Mouse (Mus musculus) brain, embryonic 18.5 days (tissue): Measurements from ENCODE around the gene Tdgf1.

ENCODE experiments used
- DNase-seq: peaks from one replicate; pipeline ENCODE4 v3.0.0-alpha.2; 2012; ENCODE audit warnings: low read depth, low spot score

The Tdgf1 gene

GRCm38 (mm10) chr9:110953550-110954461, 7.8 kb upstream of the Tdgf1 start:
- peak; percentile 57 for DNase-seq

DNA sequence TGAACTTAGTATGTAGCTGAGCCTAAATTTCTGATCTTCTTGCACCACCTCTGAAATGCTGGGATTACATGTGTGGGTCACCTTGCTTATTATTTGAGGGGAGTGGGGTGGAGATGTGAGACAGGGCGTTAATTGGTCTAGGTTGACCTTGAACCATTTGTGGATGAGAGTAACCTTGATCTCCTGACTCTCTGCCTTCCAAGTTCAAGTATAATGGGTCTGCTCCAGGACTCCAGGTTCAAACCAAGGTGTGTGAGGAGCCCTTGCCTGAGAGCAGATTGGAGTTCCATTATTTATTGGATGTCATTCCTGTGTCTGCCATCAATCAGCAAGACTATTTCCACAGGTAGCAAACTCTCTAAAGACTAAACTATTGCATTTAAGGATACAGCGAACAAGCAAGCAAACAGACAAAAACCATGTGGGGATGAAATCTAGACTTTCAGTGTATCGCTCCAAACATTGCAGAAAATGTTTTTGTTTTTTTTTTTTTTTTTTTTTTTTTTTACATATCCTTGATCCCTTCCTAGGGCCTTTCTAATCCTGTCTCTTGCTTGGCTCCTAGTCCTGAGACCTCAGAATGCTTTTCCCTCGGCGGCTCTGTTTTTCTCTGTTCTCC, 7.1 kb upstream of the Tdgf1 start:
- no peak for DNase-seq

DNA sequence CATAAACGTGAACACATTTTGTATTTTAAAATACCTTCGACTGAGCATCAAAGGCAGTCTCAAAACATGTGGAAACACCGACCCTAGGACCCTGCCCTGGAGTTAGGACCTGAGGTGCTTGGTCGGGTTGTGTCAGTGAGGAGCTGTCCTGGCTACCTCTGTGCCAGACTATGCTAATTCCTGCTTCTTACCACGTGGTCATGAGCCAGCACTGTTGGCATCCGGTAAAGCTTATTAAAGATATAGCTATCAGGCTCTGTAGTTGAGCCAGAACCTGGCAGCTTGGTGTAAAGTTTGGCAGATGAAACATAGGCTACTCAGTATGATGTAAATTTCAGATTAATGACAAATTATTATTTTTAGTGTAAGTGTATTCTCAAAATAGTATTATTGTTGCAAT, 6.4 kb upstream of the Tdgf1 start:
- DNase-seq, result no peak

GRCm38 (mm10) chr9:110951866-110952265, 5.9 kb upstream of the Tdgf1 start:
- no peak for DNase-seq

DNA sequence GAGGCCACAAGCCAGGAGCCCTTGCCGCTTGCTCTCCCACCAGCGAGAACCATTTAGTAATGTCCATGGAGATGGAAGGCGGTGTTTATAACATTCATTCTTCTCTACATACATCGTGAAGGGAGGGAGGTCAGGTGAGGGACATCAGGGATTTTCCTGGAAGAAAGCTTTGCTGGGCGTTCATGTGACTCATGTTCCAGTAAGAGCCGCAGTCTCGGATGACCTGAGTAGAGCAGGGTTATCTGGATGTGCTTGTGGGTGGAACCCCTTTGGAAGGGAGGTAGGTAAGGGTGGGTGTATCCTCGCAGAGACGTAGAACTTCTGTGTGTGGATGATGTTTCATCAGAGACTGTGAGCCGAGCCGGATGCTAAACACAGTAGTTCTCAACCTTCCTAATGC, 5.4 kb upstream of the Tdgf1 start, which contains the start of gene Lrrc2:
Gene Lrrc2 (plus strand): TSS at position 149 of the 400 bp plus-strand sequence.
- DNase-seq, result no peak

DNA sequence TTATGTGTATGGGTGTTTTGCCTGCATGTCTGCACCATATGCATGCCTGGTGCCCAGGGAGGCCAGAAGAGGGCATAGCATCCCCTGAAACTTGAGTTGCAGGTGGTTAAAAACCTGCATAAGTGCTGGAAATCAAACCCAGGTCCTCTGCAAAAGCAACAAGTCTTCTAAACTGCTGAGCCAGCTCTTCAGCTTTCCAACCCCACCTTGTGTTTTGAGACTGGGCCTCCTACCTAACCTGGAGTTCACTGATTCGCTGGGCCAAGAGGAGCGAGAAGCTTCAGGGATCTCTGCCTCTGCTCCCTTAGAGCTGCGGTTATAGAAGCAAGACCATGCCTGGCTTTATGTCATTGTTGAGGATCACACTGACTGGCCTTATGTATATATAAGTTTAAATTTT, 4.2 kb upstream of the Tdgf1 start:
- no peak for DNase-seq

DNA sequence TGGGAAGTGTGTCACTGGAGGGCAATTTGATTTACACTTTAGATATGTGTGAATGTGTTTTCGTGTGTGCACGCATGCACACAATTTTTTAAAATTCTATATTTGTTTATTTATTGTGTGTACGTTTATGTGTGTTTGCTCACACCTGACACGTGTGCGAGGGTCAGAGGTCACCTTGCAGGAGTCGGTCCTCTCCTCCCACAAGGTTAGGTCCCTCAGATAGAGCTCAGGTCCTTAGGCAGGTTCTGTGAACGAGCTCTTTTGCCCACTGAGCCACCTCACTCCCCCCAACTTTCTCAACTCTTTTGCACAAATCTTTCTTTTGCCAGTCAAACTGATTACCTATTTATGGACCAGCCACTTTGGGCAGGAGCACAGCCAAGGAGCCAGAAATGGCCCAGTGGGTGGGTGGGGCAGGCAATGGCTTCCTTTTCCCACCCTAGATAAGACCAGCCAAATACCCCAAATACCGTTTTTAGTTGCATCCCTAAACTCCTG, 2.9 kb upstream of the Tdgf1 start:
- no peak for DNase-seq

GRCm38 (mm10) chr9:110947900-110948299, 1.9 kb upstream of the Tdgf1 start:
- no peak for DNase-seq

- DNase-seq, result no peak
These were observed 1.3 kb upstream of the Tdgf1 start for GRCm38 (mm10) chr9:110947261-110947661.

DNA sequence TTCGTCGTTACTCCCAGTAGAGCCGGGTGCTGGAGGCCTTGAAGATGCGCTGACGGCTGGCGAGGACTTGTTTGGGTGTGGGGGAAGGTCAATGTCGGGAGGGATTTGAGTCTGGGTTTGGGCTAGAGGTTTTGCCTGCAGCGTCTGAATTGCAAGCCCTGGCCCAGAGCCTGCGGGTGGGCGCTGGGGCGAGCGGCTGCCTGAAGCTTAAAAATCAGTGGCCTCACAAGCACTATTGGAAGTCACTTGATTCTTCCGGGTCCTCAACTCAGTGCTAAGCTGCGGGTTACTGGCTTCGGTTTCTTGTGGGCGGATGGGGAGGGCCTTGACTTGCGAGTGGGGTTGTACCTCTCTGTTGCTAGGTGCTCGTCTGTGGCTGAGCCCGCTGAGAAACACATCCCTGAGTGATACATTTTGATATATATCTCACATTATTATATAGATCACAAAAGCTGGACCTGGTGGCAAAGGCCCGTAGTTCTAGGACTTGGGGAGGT, 638 bp upstream of the Tdgf1 start:
- no peak for DNase-seq

DNA sequence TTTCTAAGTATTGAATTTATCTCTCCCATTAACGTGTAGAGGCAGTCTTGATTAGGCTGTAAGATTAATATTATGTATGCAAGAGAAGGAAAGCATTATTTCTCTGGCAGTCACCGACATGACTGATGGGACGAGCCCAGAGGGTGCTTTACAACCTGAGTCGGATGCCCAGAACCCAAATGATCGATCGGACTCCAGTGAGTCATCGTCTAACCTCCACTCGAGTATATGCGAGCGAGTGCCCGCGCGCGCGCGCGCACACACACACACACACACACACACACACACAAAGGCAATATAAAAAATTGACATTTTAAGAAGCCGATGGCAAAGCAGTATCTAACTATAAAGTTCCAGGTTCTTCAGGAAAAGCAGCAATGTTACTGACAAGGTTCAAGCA, 615 bp downstream of the Tdgf1 start:
- no peak for DNase-seq

DNA sequence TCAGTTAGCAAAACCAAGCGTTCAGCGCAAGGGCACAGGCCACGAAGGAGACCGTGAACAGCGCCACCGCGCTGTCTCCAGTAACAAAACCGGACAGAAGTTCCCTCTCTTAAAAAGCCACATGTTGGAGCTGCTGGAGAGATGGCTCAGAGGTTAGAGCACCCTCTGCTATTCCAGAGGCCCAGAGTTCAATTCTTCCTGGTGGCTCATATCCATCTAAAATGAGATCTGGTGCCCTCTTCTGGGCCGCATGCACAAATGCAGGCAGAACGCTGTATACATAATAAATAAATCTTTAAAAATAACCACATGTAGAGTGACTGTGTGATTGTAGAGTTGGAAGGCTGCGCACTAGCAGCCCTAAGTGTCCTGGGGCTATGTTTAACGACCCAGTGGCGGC, 1.7 kb downstream of the Tdgf1 start:
- DNase-seq, result no peak

DNA sequence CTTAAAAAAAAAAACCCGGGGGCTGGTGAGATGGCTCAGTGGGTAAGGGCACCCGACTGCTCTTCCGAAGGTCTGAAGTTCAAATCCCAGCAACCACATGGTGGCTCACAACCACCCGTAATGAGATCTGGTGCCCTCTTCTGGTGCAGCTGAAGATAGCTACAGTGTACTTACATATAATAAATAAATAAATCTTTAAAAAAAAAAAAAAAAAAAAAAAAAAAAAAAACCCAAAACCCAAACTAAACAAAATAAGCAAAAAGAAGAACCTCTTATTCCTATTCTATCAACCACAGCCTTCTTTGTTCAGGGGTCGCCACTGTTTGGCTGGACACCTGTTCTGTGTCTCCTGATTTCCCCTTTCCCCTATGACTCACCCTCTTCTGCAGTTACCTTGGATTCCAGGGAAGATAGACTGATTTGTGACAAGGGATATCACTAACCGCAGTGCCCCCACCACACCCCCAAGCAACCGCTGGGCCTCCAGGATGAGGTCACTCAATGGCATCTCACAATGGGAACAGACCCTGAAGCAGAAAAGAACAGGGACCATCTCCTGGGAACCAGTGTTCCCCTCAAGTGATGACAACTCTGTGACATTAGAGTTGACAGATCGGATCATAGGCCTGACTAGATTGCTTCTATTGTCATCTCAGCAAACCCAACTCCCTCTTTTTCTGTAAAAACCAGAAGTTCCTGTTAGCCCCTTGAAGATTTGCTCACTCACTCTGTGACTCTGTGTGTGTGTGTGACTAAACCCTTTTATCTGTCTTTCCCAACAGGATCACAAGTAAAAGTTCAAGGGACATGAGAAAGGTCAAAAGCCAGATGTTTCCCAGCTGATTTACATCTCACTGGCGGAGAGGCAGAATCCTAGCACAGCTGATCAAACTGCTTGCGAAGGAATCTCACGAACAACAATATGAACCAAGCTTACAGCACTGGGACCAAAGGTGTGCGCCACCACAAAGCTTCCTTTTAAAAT, 8.2 kb downstream of the Tdgf1 start:
- no peak for DNase-seq

GRCm38 (mm10) chr9:110935941-110936340, 10.0 kb downstream of the Tdgf1 start:
- DNase-seq, result no peak

- DNase-seq, result no peak
These were observed 12.0 kb downstream of the Tdgf1 start for GRCm38 (mm10) chr9:110933850-110934437.

DNA sequence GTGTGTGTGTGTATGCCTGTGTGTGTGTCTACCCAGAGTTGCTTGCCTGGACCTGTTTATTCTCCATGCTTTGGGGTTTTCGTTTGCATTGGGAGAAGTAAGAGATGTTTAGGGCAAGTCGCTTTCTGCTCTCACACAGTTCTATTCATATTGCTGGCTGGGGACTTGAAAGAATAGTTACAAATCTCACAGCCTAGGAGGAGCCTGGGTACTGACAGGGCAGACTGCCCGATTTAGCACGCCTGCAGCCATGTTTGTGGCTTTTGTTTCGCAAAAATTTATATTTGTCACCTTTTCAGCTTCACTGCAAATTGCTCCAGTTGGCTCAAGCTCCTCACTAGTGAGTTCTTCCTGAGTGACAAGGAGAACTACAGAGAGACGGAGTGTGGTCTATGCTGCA, 14.4 kb downstream of the Tdgf1 start:
- DNase-seq, result no peak

DNA sequence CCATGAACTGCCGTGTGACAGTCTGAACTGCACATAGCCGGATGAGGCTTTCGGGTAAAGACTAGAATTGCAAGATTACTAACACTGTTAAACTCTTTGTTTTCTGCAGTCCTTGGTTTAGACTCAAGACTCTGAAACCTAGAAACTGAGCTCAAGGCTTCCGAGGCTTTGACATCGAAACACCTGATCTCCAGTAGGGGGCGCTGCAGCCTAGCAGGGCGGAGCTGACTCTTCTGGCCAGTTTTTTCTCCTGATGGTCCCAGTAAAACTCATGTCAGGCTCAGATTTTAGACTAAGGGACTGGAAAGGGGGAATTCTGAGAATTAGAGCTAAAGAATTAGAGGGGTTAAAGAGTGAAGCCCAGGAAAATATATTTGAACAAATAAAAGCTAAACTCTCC, 23.2 kb downstream of the Tdgf1 start:
- no peak for DNase-seq

- no peak for DNase-seq
These were observed 25.1 kb downstream of the Tdgf1 start for GRCm38 (mm10) chr9:110920665-110921419.

DNA sequence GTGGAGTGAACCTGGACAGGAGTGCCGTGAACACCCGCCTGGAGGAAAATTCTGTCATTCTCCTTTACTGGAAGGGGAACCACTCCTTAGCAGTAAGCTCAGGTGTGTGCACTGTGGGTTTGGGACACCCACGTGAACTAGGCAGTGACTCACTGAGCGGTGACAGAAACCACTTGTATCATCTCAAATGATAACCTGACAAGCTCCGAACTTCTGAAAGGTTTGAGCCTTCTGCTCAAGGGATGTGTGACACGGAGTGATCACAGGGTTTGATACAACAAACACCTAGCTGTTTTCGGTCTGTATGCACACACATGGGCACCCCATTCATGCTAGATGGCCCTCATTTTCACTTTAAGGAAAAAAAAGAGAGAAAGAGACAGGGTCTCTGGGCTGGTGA, 29.2 kb downstream of the Tdgf1 start, which contains the start of gene Fam240a:
Gene Fam240a (minus strand): TSS at position 76 of the 400 bp plus-strand sequence.
- DNase-seq, result no peak

GRCm38 (mm10) chr9:110915466-110915865, 30.5 kb downstream of the Tdgf1 start:
- DNase-seq, result no peak
